Mouse (Mus musculus): Measurements from ENCODE around the gene Rhbdl1.

Gene Rhbdl1

DNA sequence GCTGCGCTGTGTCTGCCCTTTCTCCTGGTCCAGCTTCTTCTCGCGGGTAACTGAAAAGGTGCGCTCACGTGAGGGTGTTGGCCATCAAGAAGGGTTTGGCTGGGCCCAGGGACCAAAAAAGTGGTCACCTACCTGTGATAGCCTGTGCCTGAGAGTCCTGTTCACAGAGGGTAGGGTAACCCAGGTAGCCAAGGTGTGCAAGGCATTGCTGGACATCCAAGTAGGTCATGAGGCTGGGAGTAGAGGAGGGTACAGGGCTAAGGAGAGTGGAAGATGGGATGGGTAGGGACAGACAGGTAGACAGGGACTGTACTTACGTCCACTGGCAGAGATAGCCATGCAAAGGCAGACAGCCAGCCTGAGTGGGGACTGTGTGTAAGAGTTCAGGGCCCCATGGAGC, 3.4 kb upstream of the Rhbdl1 start:
- DNase-seq (ENCODE audit: extremely low read depth, low read depth), result no peak

DNA sequence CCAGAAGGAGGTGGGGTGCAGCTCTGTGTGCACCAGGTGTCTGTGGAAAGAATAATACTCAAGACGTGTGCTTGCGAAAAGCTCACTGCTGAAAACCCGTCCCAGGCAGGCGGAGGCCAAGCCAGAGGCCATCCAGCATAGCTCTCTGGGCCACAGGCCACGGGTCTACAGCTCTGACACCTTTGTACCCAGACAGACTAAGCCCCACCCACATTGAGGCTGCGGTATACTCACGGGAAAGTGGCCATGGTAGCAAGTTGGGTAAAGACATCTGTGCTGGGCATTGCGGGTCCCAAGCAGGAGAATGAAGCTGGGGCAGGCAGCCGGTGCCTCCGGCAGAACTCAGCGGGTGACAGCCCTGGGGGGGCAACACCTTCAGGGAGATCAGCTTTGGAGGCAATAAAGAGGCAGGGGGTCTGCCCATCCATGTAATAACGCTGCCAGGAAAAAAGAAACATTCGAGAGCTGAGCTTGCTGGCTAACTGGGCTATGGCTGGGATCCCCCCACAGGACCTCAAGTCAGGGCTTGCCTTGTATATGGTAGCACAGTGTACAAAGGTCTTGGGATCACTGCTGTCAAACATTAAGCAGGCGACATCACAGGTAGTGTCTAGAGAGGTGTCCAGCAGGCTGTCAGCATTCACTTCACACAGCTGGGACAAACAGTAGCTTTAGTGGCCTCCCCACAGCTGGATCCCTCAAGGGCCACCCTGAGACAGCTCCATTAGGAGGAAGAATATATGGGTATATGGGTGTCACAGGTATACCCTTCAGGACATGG, 2.5 kb upstream of the Rhbdl1 start:
- DNase-seq (ENCODE audit: extremely low read depth, low read depth), result no peak

GRCm38 (mm10) chr17:25838904-25839303, 1.8 kb upstream of the Rhbdl1 start:
- no peak for DNase-seq (ENCODE audit: extremely low read depth, low read depth)

DNA sequence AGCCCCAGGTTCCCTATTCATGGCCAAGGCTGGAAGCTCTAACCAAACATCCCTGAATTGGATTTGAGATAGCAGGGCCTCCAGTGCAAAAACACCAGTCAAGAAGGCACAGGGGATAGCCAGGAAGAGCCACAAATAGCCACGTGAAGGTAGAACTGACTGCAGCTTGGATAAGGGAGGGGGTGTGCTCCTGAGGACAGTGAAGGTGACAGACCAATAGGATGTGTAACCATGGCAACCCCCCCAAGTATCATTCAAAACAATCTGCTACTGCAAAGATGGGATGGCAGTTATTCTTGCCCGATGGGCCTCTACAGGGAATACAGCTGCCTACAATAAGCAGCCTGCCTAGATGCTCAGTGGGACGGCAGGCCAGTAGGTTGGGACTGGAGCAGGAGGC, 438 bp upstream of the Rhbdl1 start:
- no peak for DNase-seq (ENCODE audit: extremely low read depth, low read depth)

DNA sequence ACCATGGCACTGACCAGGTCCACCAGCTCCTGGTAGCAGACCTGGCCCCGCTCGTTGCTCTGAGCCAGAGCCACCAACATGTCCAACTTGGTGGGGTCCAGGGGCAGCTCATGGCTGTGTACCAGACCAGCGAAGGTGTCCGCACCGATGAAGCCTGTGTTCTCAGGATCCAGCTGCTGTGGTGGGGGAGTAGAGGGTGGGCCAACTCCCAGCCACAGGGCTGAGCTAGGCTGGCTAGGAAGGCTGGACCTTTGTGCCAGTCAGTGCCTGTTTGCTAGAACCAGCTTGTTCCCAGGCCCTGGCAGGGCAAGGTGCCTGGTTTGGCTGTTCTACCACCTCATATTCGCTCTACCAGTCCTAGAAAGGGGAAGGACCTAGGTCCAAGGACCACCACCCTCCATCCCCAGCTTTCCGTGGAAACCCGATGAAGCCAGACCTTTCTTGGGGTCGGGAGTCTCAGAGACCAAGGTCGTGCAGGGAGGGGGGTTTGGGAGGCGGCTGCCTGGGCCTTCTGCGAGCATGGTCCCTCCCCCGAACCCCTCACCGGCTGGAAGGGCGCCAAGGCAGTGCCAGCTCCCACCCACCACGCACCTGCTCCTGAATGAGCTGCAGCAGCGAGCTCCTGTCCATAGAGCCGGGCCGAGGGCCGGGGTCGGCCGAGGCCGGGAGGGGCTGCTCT, 559 bp downstream of the Rhbdl1 start:
- no peak for DNase-seq (ENCODE audit: extremely low read depth, low read depth)

DNA sequence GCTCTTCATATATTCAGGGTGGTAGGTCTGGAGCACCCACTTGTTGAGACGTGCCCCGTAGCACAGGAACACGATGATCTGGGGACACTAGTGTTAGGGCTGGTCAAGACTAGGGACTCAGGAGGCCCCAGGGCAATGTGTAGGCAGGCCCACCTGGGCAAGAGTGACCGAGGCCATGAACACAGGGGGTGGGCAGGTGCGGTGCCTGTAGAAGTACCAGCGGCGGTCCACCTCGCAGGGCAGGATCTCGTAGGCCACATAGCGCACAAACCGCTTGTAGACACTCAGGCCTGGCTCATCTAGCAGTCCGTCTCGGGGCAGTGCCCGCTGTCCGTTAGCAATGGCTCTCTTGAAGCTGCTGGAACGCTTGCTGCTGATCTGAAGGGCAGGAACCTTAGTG, 1.3 kb downstream of the Rhbdl1 start:
- no peak for DNase-seq (ENCODE audit: extremely low read depth, low read depth)

GRCm38 (mm10) chr17:25835301-25835700, 1.8 kb downstream of the Rhbdl1 start:
- DNase-seq (ENCODE audit: extremely low read depth, low read depth), result no peak

DNA sequence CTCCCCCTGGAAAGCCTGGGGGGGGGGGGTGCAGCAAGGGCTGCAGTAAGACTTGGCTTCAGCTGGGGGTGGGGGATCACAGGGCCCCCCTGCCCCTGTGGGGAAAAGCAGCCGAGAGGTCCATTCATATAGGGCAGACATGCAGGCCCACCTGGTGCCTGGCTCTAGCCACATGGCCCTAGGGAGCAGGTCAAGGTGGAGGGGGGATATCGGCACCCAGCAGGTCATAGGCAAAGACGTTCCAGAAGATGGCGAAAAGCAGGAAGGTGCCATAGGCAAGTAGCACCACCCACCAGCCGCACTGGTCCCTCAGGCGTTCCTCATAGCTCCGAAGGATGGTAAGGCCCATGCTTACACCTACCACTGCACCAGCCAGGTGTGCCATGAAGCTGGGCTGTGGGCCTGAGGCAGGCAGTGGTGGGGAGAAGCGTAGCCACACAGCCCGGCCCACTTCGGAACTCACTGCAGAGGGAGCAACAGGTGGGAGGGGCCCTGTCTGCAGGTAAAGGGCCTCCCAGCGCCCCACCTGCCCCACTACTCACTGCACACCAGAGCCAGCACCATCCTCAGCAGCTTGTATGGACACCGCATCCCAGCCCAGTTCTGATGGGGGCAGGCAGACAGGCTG, 2.4 kb downstream of the Rhbdl1 start:
- DNase-seq (ENCODE audit: extremely low read depth, low read depth), result no peak

- no peak for DNase-seq (ENCODE audit: extremely low read depth, low read depth)
These were observed 3.0 kb downstream of the Rhbdl1 start for GRCm38 (mm10) chr17:25833961-25834594.

DNA sequence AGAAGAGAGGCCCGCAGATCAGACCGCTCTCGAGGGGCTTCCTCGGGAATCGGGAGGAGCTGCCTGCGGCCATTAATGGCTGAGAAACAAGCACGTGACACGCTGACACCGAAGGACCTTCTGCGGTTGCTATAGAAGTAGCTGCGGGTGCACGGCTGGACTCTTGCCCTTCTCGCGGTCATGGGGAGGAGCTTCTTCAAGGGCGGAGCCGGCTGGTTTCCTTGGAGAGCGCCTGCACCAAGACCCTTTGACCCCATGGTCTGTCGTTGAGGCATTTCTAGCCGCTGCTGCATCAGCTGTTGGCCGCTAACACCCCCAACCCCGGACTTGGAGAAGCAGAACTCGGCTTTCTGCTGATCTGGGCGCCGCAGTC, 3.8 kb downstream of the Rhbdl1 start, which contains the start of gene Stub1:
TSS of gene Stub1 (minus strand) at position 114 of the 373 bp plus-strand sequence.
- DNase-seq (ENCODE audit: extremely low read depth, low read depth), result no peak

- DNase-seq (ENCODE audit: extremely low read depth, low read depth), result peak; percentile 92
These were observed 4.4 kb downstream of the Rhbdl1 start for GRCm38 (mm10) chr17:25832436-25833290.

- no peak for DNase-seq (ENCODE audit: extremely low read depth, low read depth)
These were observed 5.4 kb downstream of the Rhbdl1 start for GRCm38 (mm10) chr17:25831451-25832281.

- no peak for DNase-seq (ENCODE audit: extremely low read depth, low read depth)
These were observed 6.2 kb downstream of the Rhbdl1 start for GRCm38 (mm10) chr17:25830806-25831431.

GRCm38 (mm10) chr17:25830200-25830753, 6.8 kb downstream of the Rhbdl1 start:
- DNase-seq (ENCODE audit: extremely low read depth, low read depth), result no peak

GRCm38 (mm10) chr17:25829558-25830017, 7.5 kb downstream of the Rhbdl1 start:
- no peak for DNase-seq (ENCODE audit: extremely low read depth, low read depth)

DNA sequence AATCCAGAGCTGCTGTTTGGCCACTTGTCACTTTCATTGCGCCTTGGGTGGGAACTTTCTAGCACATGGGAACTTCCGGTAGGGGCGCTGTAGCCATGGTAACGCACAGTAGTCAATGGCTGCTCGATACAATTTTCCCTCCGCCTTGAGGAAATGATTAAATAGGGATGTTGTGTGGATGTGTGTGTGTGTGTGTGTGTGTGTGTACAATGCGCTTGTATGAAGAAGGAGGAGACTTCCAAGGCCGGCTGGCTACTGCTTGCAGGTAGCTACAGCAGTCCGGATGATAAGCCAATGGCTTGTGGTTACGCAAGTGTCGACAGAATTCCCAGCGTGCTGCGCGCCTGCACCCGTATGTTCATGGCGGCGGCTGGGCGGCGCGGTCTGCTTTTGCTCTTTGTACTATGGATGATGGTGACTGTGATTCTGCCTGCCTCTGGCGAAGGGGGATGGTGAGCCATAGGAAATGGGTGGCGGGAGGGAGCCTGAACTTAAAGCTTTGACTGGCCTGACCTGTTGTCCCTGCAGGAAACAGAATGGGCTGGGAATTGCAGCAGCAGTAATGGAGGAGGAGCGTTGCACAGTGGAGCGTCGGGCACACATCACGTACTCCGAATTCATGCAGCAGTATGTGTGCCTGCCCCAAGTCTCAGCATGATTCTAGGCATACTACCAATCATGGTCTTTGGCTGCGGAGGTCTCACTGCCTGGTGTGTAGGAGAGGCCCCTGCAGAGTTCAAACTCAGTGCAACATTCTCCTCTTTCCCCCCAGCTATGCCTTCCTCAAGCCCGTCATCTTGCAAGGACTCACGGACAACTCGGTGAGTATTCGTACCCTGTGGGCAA, 8.2 kb downstream of the Rhbdl1 start, which contains the start of gene Jmjd8:
TSS of gene Jmjd8 (plus strand) at position 156 of the 846 bp plus-strand sequence.
- DNase-seq (ENCODE audit: extremely low read depth, low read depth), result no peak

DNA sequence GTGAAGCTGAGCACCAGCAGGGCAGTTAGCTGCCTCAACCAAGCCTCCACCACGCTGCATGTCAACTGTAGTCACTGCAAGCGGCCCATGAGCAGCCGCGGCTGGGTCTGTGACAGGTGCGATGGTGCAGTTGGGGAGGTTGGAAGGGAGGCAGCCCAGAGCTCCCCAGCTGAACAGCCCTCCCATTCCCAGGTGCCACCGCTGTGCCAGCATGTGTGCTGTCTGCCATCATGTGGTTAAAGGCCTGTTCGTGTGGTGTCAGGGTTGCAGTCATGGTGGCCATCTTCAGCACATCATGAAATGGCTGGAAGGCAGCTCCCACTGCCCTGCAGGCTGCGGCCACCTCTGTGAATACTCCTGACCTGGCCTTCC, 8.9 kb downstream of the Rhbdl1 start:
- no peak for DNase-seq (ENCODE audit: extremely low read depth, low read depth)

GRCm38 (mm10) chr17:25827546-25828222, 9.4 kb downstream of the Rhbdl1 start:
- DNase-seq (ENCODE audit: extremely low read depth, low read depth), result no peak

Data from MEL-GATA-1-ER (cell line).